Mouse (Mus musculus) CH12F3 (cell line): Measurements from ENCODE around the gene Sdk1.

Experiments used
- in situ Hi-C: fragments of 300-500 bp; cut with MboI; formaldehyde crosslinking; loops from 2 replicates; pipeline ENCODE4 v1.14.3; 2020; ENCODE audit warnings: low sequenced_read_pairs

Sdk1 gene

GRCm38 (mm10) chr5:141984322-141984721 is 743.0 kb downstream of the Sdk1 start:
- in situ Hi-C loops = no loop called here

- in situ Hi-C loops = no loop called here
Observed at GRCm38 (mm10) chr5:141985003-141985402, 743.7 kb downstream of the Sdk1 start.

- in situ Hi-C loops = no loop called here
Observed at GRCm38 (mm10) chr5:141985551-141985950, 744.3 kb downstream of the Sdk1 start.

GRCm38 (mm10) chr5:141987287-141987799 is 746.1 kb downstream of the Sdk1 start:
- in situ Hi-C loops = no loop called here

- in situ Hi-C loops = no loop called here
Observed at GRCm38 (mm10) chr5:141988685-141989084, 747.4 kb downstream of the Sdk1 start.

- in situ Hi-C loops = no loop called here
Observed at GRCm38 (mm10) chr5:141994192-141994591, 752.9 kb downstream of the Sdk1 start.

GRCm38 (mm10) chr5:142000247-142000646 is 759.0 kb downstream of the Sdk1 start:
- in situ Hi-C loops = no loop called here

GRCm38 (mm10) chr5:142001131-142001530 is 759.8 kb downstream of the Sdk1 start:
- in situ Hi-C loops = no loop called here

- in situ Hi-C loops = no loop called here
Observed at GRCm38 (mm10) chr5:142001973-142002372, 760.7 kb downstream of the Sdk1 start.

- in situ Hi-C loops = no loop called here
Observed at GRCm38 (mm10) chr5:142010189-142010588, 768.9 kb downstream of the Sdk1 start.

- in situ Hi-C loops = no loop called here
Observed at GRCm38 (mm10) chr5:142017001-142017400, 775.7 kb downstream of the Sdk1 start.

GRCm38 (mm10) chr5:142022877-142023580 is 781.7 kb downstream of the Sdk1 start:
- in situ Hi-C loops = no loop called here

GRCm38 (mm10) chr5:142024448-142024847 is 783.2 kb downstream of the Sdk1 start:
- in situ Hi-C loops = no loop called here

- in situ Hi-C loops = no loop called here
Observed at GRCm38 (mm10) chr5:142036536-142036935, 795.2 kb downstream of the Sdk1 start.

GRCm38 (mm10) chr5:142039236-142039635 is 797.9 kb downstream of the Sdk1 start:
- in situ Hi-C loops = no loop called here

- in situ Hi-C loops = no loop called here
Observed at GRCm38 (mm10) chr5:142039891-142040530, 798.7 kb downstream of the Sdk1 start.

GRCm38 (mm10) chr5:142041226-142041802 is 800.0 kb downstream of the Sdk1 start:
- in situ Hi-C loops = no loop called here

GRCm38 (mm10) chr5:142061781-142062180 is 820.5 kb downstream of the Sdk1 start:
- in situ Hi-C loops = no loop called here

- in situ Hi-C loops = no loop called here
Observed at GRCm38 (mm10) chr5:142071322-142071721, 830.0 kb downstream of the Sdk1 start.

- in situ Hi-C loops = no loop called here
Observed at GRCm38 (mm10) chr5:142073901-142074300, 832.6 kb downstream of the Sdk1 start.

- in situ Hi-C loops = no loop called here
Observed at GRCm38 (mm10) chr5:142074561-142075500, 833.5 kb downstream of the Sdk1 start.
